8 mouse cellular contexts compared by ENCODE assay signal in the genomic region with DNA sequence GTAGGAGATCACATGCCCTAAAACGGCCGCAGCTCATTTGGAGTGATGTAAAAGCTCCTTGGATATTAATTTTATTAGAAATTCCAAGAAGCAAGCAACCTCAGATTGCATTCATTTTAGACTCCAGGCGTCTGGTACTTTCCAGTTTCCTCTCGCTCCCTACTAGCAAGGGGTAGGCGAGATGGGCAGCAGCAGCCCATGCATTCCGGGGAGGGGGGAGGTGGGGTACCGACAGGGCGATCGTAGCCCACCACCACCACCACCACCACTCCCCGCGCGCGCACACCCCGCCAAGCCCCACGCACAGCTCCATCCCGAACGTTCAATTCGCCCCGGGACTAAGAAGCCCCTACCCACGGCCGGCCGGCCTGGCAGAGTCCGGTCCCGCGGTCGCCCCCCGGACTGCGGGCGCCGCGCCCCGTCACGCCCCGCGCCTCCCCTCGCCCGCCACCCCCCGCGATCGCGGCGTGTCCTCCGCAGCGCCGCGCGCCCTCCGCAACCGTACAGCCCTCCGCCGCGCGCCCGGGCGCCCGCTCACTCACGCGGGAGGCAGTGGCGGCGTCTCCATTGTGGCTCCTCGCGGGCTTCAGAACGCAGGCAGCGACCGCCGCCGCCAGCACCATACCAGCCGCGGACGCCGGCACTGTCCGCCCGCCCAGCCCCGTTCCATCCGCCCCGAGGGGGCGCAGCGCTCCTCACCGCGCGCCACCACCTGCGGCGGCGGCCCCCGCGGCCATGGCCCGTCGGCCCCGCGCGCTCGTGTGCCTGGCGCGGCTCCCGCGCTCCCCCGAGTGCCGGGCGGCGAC. TPM values are rescaled to one million over a fixed set of nuclear protein-coding genes. Genes with fewer than 3 reads are reported as not detected.
A peak's percentile ranks its signal among the peaks of the same experiment; 100 is the strongest.
DNase-seq lines count a peak whose midpoint lies in the region; ATAC-seq lines count a peak whose summit lies in the region.

No protein-coding gene starts in this region.

- H3K4me3 ChIP-seq in megakaryocyte, embryonic 14.5 days (replicated peaks), result peak overlapping the region; percentile 95
- peak overlapping the region; percentile 84 for H3K4me3 ChIP-seq in embryonic facial prominence, embryonic 15.5 days (replicated peaks)
- peak overlapping the region; percentile 86 for H3K4me3 ChIP-seq in intestine, embryonic 14.5 days (ENCODE audit: low read depth, low read length)
- H3K4me3 ChIP-seq in midbrain, embryonic 15.5 days, result peak overlapping the region; percentile 97

- under 1% methylated on average over 91 of the region's 100 CpGs for whole genome bisulfite sequencing in embryonic facial prominence, embryonic 15.5 days
- under 1% methylated on average over 72 of the region's 100 CpGs for WGBS in intestine, embryonic 14.5 days
- WGBS in midbrain, embryonic 15.5 days, result 1% methylated on average over 89 of the region's 100 CpGs

- peaks cover 42% of the 10 kb centered on the region for H3K4me1 ChIP-seq in megakaryocyte, embryonic 14.5 days
- H3K4me1 ChIP-seq in embryonic facial prominence, embryonic 15.5 days, result peaks cover 20% of the 10 kb centered on the region
- peaks cover 15% of the 10 kb centered on the region; the same call in 1 of the 2 replicates for H3K4me1 ChIP-seq in intestine, embryonic 14.5 days (replicated peaks; ENCODE audit: control insufficient read depth, insufficient read depth, low read length)
- peaks cover 30% of the 10 kb centered on the region for H3K4me1 ChIP-seq in midbrain, embryonic 15.5 days

- peaks cover 4% of the 10 kb centered on the region; the same call in 1 of the 2 replicates for H3K9me3 ChIP-seq in megakaryocyte, embryonic 14.5 days
- no peaks in the 10 kb centered on the region for H3K9me3 ChIP-seq in embryonic facial prominence, embryonic 15.5 days (replicated peaks)
- no peaks in the 10 kb centered on the region for H3K9me3 ChIP-seq in intestine, embryonic 14.5 days (ENCODE audit: control insufficient read depth, low read length)
- no peaks in the 10 kb centered on the region for H3K9me3 ChIP-seq in midbrain, embryonic 15.5 days

- H3K36me3 ChIP-seq in megakaryocyte, embryonic 14.5 days (replicated peaks; ENCODE audit: low read length), result no peaks in the 10 kb centered on the region
- H3K36me3 ChIP-seq in embryonic facial prominence, embryonic 15.5 days, result no peaks in the 10 kb centered on the region
- H3K36me3 ChIP-seq in intestine, embryonic 14.5 days (ENCODE audit: control insufficient read depth, insufficient read depth, low read length), result no peaks in the 10 kb centered on the region
- no peaks in the 10 kb centered on the region for H3K36me3 ChIP-seq in midbrain, embryonic 15.5 days (replicated peaks)

- DNase-seq in adrenal gland, adult 18-20 months (ENCODE audit: low spot score in 2 of 2), result peak; percentile 42 to 54
- no peak for DNase-seq in adrenal gland, postnatal 14 days
- peak; percentile 71 for DNase-seq in intestine, embryonic 14.5 days (ENCODE audit: low spot score)
- no peak for DNase-seq in ovary, postnatal 36 days (ENCODE audit: low spot score)

- H3K9ac ChIP-seq in embryonic facial prominence, embryonic 15.5 days, result peak overlapping the region; percentile 69
- H3K9ac ChIP-seq in intestine, embryonic 14.5 days (ENCODE audit: low read length), result peak overlapping the region; percentile 70
- peak overlapping the region; percentile 91 for H3K9ac ChIP-seq in midbrain, embryonic 15.5 days

- H3K27me3 ChIP-seq in megakaryocyte, embryonic 14.5 days (replicated peaks), result peaks cover 27% of the 10 kb centered on the region
- H3K27me3 ChIP-seq in embryonic facial prominence, embryonic 15.5 days, result no peaks in the 10 kb centered on the region
- no peaks in the 10 kb centered on the region for H3K27me3 ChIP-seq in intestine, embryonic 14.5 days (replicated peaks; ENCODE audit: control insufficient read depth, insufficient read depth, low read length)
- H3K27me3 ChIP-seq in midbrain, embryonic 15.5 days (replicated peaks), result no peaks in the 10 kb centered on the region

- 0 out of 2 replicates have a peak overlapping the region, but pooled peaks have one; percentile 39 for H3K27ac ChIP-seq in embryonic facial prominence, embryonic 15.5 days (replicated peaks)
- peak overlapping the region; percentile 33 for H3K27ac ChIP-seq in intestine, embryonic 14.5 days (ENCODE audit: low read depth)
- peak overlapping the region; percentile 95 for H3K27ac ChIP-seq in midbrain, embryonic 15.5 days

- ATAC-seq in megakaryocyte, adult 5-6 weeks (ENCODE audit: poor library complexity, severe bottlenecking), result no peak; the same call in 1 of the 2 replicates
- peak; percentile 86 for ATAC-seq in embryonic facial prominence, embryonic 15.5 days (ENCODE audit: insufficient number of reproducible peaks, low FRiP score, low TSS enrichment, low read depth)
- ATAC-seq in intestine, embryonic 14.5 days (replicated peaks; ENCODE audit: low FRiP score, low TSS enrichment, low read depth), result peak; percentile 79
- ATAC-seq in midbrain, embryonic 15.5 days (replicated peaks), result peak; percentile 85

- peak overlapping the region; percentile 92 for H3K4me2 ChIP-seq in embryonic facial prominence, embryonic 15.5 days (replicated peaks)
- peak overlapping the region; percentile 63 for H3K4me2 ChIP-seq in intestine, embryonic 14.5 days (ENCODE audit: low read length)
- H3K4me2 ChIP-seq in midbrain, embryonic 15.5 days, result peak overlapping the region; percentile 80

RNA-seq across cellular contexts. Expression of gene Klhl2, which starts 0.5 kb away (rescaled TPM):
- 10 to 100 TPM; 53.2 to 76.0 TPM for total RNA-seq in adrenal gland, adult 18-20 months (2021)
- 47.2 and 48.8 TPM in 2 replicates for total RNA-seq in adrenal gland, postnatal 14 days (2021)
- polyA plus RNA-seq in megakaryocyte, embryonic 14.5 days (2012; ENCODE audit: insufficient read depth, low replicate concordance), result 2.4 TPM in 1 of 2 replicates, not detected in the other
- total RNA-seq in megakaryocyte, adult 5-6 weeks (2015), result 17.5 and 18.8 TPM in 2 replicates
- total RNA-seq in megakaryocyte, adult 5-6 weeks (2017), result 20.9 and 23.1 TPM in 2 replicates
- polyA plus RNA-seq in embryonic facial prominence, embryonic 15.5 days (2015; fragmentation: Nextera tagmentation; extraction: Ambion mirVana), result 11.1 and 11.4 TPM in 2 replicates
- polyA plus RNA-seq in intestine, embryonic 14.5 days (2014; fragmentation: Nextera tagmentation; extraction: Ambion mirVana), result 12.4 and 18.1 TPM in 2 replicates
- polyA plus RNA-seq in midbrain, embryonic 15.5 days (2015; fragmentation: Nextera tagmentation; extraction: Ambion mirVana), result 43.4 and 43.8 TPM in 2 replicates

Comparison
In these comparisons a context has a peak if more than half of its experiments do, and no peak if none do; other contexts are left out.
1. DNase-seq: peak in adrenal gland, adult 18-20 months (2 of 2) and intestine, embryonic 14.5 days (single experiment); none in adrenal gland, postnatal 14 days (single experiment) and ovary, postnatal 36 days (single experiment).
2. H3K27ac ChIP-seq: peak in every context shown above with its lines; median percentile 95 in midbrain, embryonic 15.5 days; 39 in embryonic facial prominence, embryonic 15.5 days; 33 in intestine, embryonic 14.5 days.
3. Peak in every context shown above with its lines, with median percentiles within 50 percentile points of each other: H3K4me3 ChIP-seq, H3K4me2 ChIP-seq and H3K9ac ChIP-seq.